Mouse (Mus musculus): Measurements from ENCODE around the gene Nisch.

DNA sequence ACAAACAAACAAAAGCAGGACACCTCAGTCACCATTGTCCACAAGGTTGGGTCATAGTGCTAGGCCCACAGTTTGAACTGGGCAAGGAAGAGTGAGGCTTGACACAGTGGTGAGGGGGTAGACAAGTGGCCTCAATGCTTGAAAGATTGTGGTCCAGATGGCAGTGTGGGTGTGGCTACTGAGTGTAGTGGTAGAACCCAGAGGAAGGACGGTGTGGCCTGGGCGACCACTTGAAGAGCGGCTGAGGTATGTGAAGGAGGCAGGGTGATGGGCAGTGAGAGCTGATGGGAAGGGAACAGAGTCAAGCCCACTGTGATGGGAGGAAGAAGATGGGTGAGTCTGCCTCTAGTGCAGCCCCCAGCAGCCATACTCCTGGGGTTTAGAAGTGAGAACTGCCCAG lies 2.1 kb downstream of the Nisch start:
- TF ChIP-seq CTCF (IDR thresholded peaks at IDR 0.05; ENCODE audit: low read depth) (no peak), EP300 (optimal IDR thresholded peaks at IDR 0.05) (no peak)
